Mouse (Mus musculus): Measurements from ENCODE around the gene Sik1. TPM values are rescaled to one million over a fixed set of nuclear protein-coding genes. Genes with fewer than 3 reads are reported as not detected.
A peak's percentile ranks its signal among the peaks of the same experiment; 100 is the strongest.

Sik1 gene
- total RNA-seq, 1 experiment = 35.0 TPM

GRCm38 (mm10) chr17:31811333-31811732 is 44.3 kb downstream of the Sik1 start:
- H3K27ac ChIP-seq (ENCODE audit: insufficient read depth, low read depth, low read length, poor library complexity, severe bottlenecking) = peak overlapping the region; percentile 98; the same call in 1 of the 2 replicates
- H3K9ac ChIP-seq (ENCODE audit: insufficient read depth, low read depth, low read length, poor library complexity, severe bottlenecking) = peak overlapping the region; percentile 70; the same call in 1 of the 2 replicates
- peak overlapping the region; percentile 13 to 32; a peak in 3 of 4 replicates for H3K4me3 ChIP-seq (ENCODE audit: insufficient read depth in 1 of 2, low read depth in 1 of 2, low read length in 2 of 2, poor library complexity in 1 of 2, severe bottlenecking in 1 of 2)
- peaks cover 17 to 34% of the 10 kb centered on the region in 2 experiments for H3K4me1 ChIP-seq (ENCODE audit: control insufficient read depth in 2 of 2, insufficient read depth in 2 of 2, low read length in 2 of 2, poor library complexity in 1 of 2)
- no peaks in the 10 kb centered on the region for H3K36me3 ChIP-seq (ENCODE audit: control insufficient read depth, insufficient read depth, low read length, poor library complexity, severe bottlenecking)
- H3K9me3 ChIP-seq (ENCODE audit: control insufficient read depth, insufficient read depth, low read depth, low read length) = no peaks in the 10 kb centered on the region
- DNase-seq (ENCODE audit: low read depth, low spot score) = peak; percentile 79
- in situ Hi-C loops (cut with MboI; ENCODE audit: low sequenced_read_pairs in 2 of 2, unreplicated experiment in 2 of 2) = no loop called here
- TF ChIP-seq ZNF384 (IDR thresholded peaks at IDR 0.05; ENCODE audit: low read depth, low read length) (no peak), MAFK (IDR thresholded peaks at IDR 0.05; ENCODE audit: insufficient read depth, low read depth, low read length) (no peak), ZC3H11A (IDR thresholded peaks at IDR 0.05; ENCODE audit: borderline replicate concordance, low read depth, low read length) (no peak), HCFC1 (IDR thresholded peaks at IDR 0.05; ENCODE audit: borderline replicate concordance, insufficient read depth, low read length) (no peak), CHD2 (IDR thresholded peaks at IDR 0.05; ENCODE audit: low read depth, low read length) (no peak)

- peak overlapping the region; percentile 64 for H3K9ac ChIP-seq (ENCODE audit: insufficient read depth, low read depth, low read length, poor library complexity, severe bottlenecking)
- TF ChIP-seq MAFK (IDR thresholded peaks at IDR 0.05; ENCODE audit: insufficient read depth, low read depth, low read length) (no peak), HCFC1 (IDR thresholded peaks at IDR 0.05; ENCODE audit: borderline replicate concordance, insufficient read depth, low read length) (no peak), CHD2 (IDR thresholded peaks at IDR 0.05; ENCODE audit: low read depth, low read length) (no peak), ZC3H11A (IDR thresholded peaks at IDR 0.05; ENCODE audit: borderline replicate concordance, low read depth, low read length) (no peak), ZNF384 (IDR thresholded peaks at IDR 0.05; ENCODE audit: low read depth, low read length) (no peak)
- no peaks in the 10 kb centered on the region for H3K9me3 ChIP-seq (ENCODE audit: control insufficient read depth, insufficient read depth, low read depth, low read length)
- H3K36me3 ChIP-seq (ENCODE audit: control insufficient read depth, insufficient read depth, low read length, poor library complexity, severe bottlenecking) = no peaks in the 10 kb centered on the region
- DNase-seq (ENCODE audit: low read depth, low spot score) = no peak
- H3K27ac ChIP-seq (ENCODE audit: insufficient read depth, low read depth, low read length, poor library complexity, severe bottlenecking) = peak overlapping the region; percentile 98
- peaks cover 23 to 39% of the 10 kb centered on the region in 2 experiments for H3K4me1 ChIP-seq (ENCODE audit: control insufficient read depth in 2 of 2, insufficient read depth in 2 of 2, low read length in 2 of 2, poor library complexity in 1 of 2)
- peak overlapping the region in 1 of 2 experiments; percentile 47; a peak in 2 of 4 replicates for H3K4me3 ChIP-seq (ENCODE audit: insufficient read depth in 1 of 2, low read depth in 1 of 2, low read length in 2 of 2, poor library complexity in 1 of 2, severe bottlenecking in 1 of 2)
- in situ Hi-C loops (cut with MboI; ENCODE audit: low sequenced_read_pairs in 2 of 2, unreplicated experiment in 2 of 2) = no loop called here
Measured at GRCm38 (mm10) chr17:31809894-31810293, 45.7 kb downstream of the Sik1 start.

GRCm38 (mm10) chr17:31809136-31809535 is 46.5 kb downstream of the Sik1 start:
- no peak overlapping the region; a peak in 1 of 4 replicates for H3K4me3 ChIP-seq (ENCODE audit: insufficient read depth in 1 of 2, low read depth in 1 of 2, low read length in 2 of 2, poor library complexity in 1 of 2, severe bottlenecking in 1 of 2)
- peak overlapping the region; percentile 64; the same call in 1 of the 2 replicates for H3K9ac ChIP-seq (ENCODE audit: insufficient read depth, low read depth, low read length, poor library complexity, severe bottlenecking)
- in situ Hi-C loops (cut with MboI; ENCODE audit: low sequenced_read_pairs in 2 of 2, unreplicated experiment in 2 of 2) = no loop called here
- H3K9me3 ChIP-seq (ENCODE audit: control insufficient read depth, insufficient read depth, low read depth, low read length) = no peaks in the 10 kb centered on the region
- H3K27ac ChIP-seq (ENCODE audit: insufficient read depth, low read depth, low read length, poor library complexity, severe bottlenecking) = peak overlapping the region; percentile 98
- DNase-seq (ENCODE audit: low read depth, low spot score) = no peak
- TF ChIP-seq MAFK (IDR thresholded peaks at IDR 0.05; ENCODE audit: insufficient read depth, low read depth, low read length) (no peak), CHD2 (IDR thresholded peaks at IDR 0.05; ENCODE audit: low read depth, low read length) (no peak), ZNF384 (IDR thresholded peaks at IDR 0.05; ENCODE audit: low read depth, low read length) (no peak), HCFC1 (IDR thresholded peaks at IDR 0.05; ENCODE audit: borderline replicate concordance, insufficient read depth, low read length) (no peak), ZC3H11A (IDR thresholded peaks at IDR 0.05; ENCODE audit: borderline replicate concordance, low read depth, low read length) (no peak)
- H3K36me3 ChIP-seq (ENCODE audit: control insufficient read depth, insufficient read depth, low read length, poor library complexity, severe bottlenecking) = no peaks in the 10 kb centered on the region
- peaks cover 23 to 45% of the 10 kb centered on the region in 2 experiments for H3K4me1 ChIP-seq (ENCODE audit: control insufficient read depth in 2 of 2, insufficient read depth in 2 of 2, low read length in 2 of 2, poor library complexity in 1 of 2)

GRCm38 (mm10) chr17:31808082-31808875 is 47.3 kb downstream of the Sik1 start:
- Histone ChIP-seq H3K9me3 (ENCODE audit: control insufficient read depth, insufficient read depth, low read depth, low read length) (no peaks in the 10 kb centered on the region), H3K4me3 (ENCODE audit: insufficient read depth in 1 of 2, low read depth in 1 of 2, low read length in 2 of 2, poor library complexity in 1 of 2, severe bottlenecking in 1 of 2) (no peak overlapping the region), H3K9ac (ENCODE audit: insufficient read depth, low read depth, low read length, poor library complexity, severe bottlenecking) (peak overlapping the region; percentile 29; the same call in 1 of the 2 replicates), H3K27ac (ENCODE audit: insufficient read depth, low read depth, low read length, poor library complexity, severe bottlenecking) (peak overlapping the region; percentile 98), H3K36me3 (ENCODE audit: control insufficient read depth, insufficient read depth, low read length, poor library complexity, severe bottlenecking) (no peaks in the 10 kb centered on the region), H3K4me1 (ENCODE audit: control insufficient read depth in 2 of 2, insufficient read depth in 2 of 2, low read length in 2 of 2, poor library complexity in 1 of 2) (peaks cover 28 to 53% of the 10 kb centered on the region in 2 experiments)
- in situ Hi-C loops (cut with MboI; ENCODE audit: low sequenced_read_pairs in 2 of 2, unreplicated experiment in 2 of 2) = no loop called here
- TF ChIP-seq MAFK (IDR thresholded peaks at IDR 0.05; ENCODE audit: insufficient read depth, low read depth, low read length) = 0 out of 2 replicates have a peak, but pooled peaks have one; percentile 26
- 0 out of 2 replicates have a peak, but pooled peaks have one; percentile 58 for TF ChIP-seq CHD2 (IDR thresholded peaks at IDR 0.05; ENCODE audit: low read depth, low read length)
- TF ChIP-seq HCFC1 (IDR thresholded peaks at IDR 0.05; ENCODE audit: borderline replicate concordance, insufficient read depth, low read length) = peak; percentile 22; the same call in 1 of the 2 replicates
- TF ChIP-seq ZC3H11A (IDR thresholded peaks at IDR 0.05; ENCODE audit: borderline replicate concordance, low read depth, low read length) = no peak
- peak; percentile 93 for TF ChIP-seq ZNF384 (IDR thresholded peaks at IDR 0.05; ENCODE audit: low read depth, low read length)
- peak; percentile 96 for DNase-seq (ENCODE audit: low read depth, low spot score)

All from ES-E14 (cell line).